Mouse (Mus musculus) embryonic facial prominence, embryonic 12.5 days (tissue): Measurements from ENCODE around the gene Hdac10. TPM values are rescaled to one million over a fixed set of nuclear protein-coding genes. Genes with fewer than 3 reads are reported as not detected.
A peak's percentile ranks its signal among the peaks of the same experiment; 100 is the strongest.

Source experiments
- ATAC-seq: fragments of 200-750 bp; cut with Nextera tagmentation; 2 replicates; pipeline ENCODE4 v1.8.0; 2017; ENCODE audit not compliant: insufficient number of reproducible peaks, insufficient read depth, low FRiP score, low TSS enrichment
- H3K27ac ChIP-seq: fragments of 300-500 bp; sonication (generic); 2 replicates; pipeline ENCODE4 v1.5.1; 2016; ENCODE audit warnings: mild to moderate bottlenecking
- H3K27me3 ChIP-seq: fragments of 300-500 bp; sonication (generic); 2 replicates; pipeline ENCODE4 v1.6.1; 2016; ENCODE audit warnings: mild to moderate bottlenecking, moderate library complexity
- H3K36me3 ChIP-seq: fragments of 300-500 bp; sonication (generic); 2 replicates; pipeline ENCODE4 v1.6.1; 2016; ENCODE audit warnings: mild to moderate bottlenecking
- H3K4me1 ChIP-seq: fragments of 300-500 bp; sonication (generic); 2 replicates; pipeline ENCODE4 v1.6.1; 2016
- H3K4me2 ChIP-seq: fragments of 300-500 bp; sonication (generic); replicated peaks from 2 replicates; pipeline ENCODE4 v1.6.1; 2016; ENCODE audit warnings: mild to moderate bottlenecking, moderate library complexity
- H3K4me3 ChIP-seq: fragments of 300-500 bp; sonication (generic); 2 replicates; pipeline ENCODE4 v1.5.1; 2016; ENCODE audit warnings: mild to moderate bottlenecking
- H3K9ac ChIP-seq: fragments of 300-500 bp; sonication (generic); 2 replicates; pipeline ENCODE4 v1.6.1; 2016; ENCODE audit warnings: mild to moderate bottlenecking, moderate library complexity
- H3K9me3 ChIP-seq: fragments of 300-500 bp; sonication (generic); 2 replicates; pipeline ENCODE4 v1.6.1; 2016; ENCODE audit warnings: mild to moderate bottlenecking, moderate library complexity
- WGBS: fragments of 180-500 bp; shearing (Covaris S2); methylation state at CpG from one replicate; pipeline ENCODE4 v1.1.7; 2016; 5-methylcytosine and 5-hydroxymethylcytosine counted together
- polyA plus RNA-seq: library from polyadenylated mRNA; unstranded; fragments of >200 nt; fragmentation: Nextera tagmentation; extraction: Ambion mirVana; gene quantifications from 2 replicates; pipeline ENCODE4 v1.2.1, GENCODE M21; 2016

Hdac10 gene
- 20.1 and 21.6 TPM in 2 replicates for polyA plus RNA-seq

GRCm38 (mm10) chr15:89128382-89129350 lies at the start of gene Hdac10:
Gene Hdac10, minus strand, starts transcription at chr15:89128700.
- H3K9ac ChIP-seq = peak within 1 kb of the TSS; percentile 61
- peak within 1 kb of the TSS; percentile 82 for H3K4me2 ChIP-seq
- WGBS = 3% methylated on average over 36 of the region's 36 CpGs
- H3K27ac ChIP-seq = peak within 1 kb of the TSS; percentile 57; the same call in 1 of the 2 replicates
- ATAC-seq = peak; percentile 80
- peaks cover 14% of the 10 kb centered on the region for H3K4me1 ChIP-seq
- H3K36me3 ChIP-seq = no peaks in the 10 kb centered on the region
- H3K4me3 ChIP-seq = peak within 1 kb of the TSS; percentile 59
- no peaks in the 10 kb centered on the region for H3K9me3 ChIP-seq
- no peaks in the 10 kb centered on the region for H3K27me3 ChIP-seq

GRCm38 (mm10) chr15:89177576-89178259 lies 49.2 kb upstream of the Hdac10 start:
- Histone ChIP-seq H3K27ac (peak overlapping the region; percentile 64), H3K36me3 (no peaks in the 10 kb centered on the region), H3K9ac (no peak overlapping the region), H3K4me1 (peaks cover 85% of the 10 kb centered on the region), H3K4me2 (peak overlapping the region; percentile 88), H3K4me3 (no peak overlapping the region), H3K9me3 (no peaks in the 10 kb centered on the region), H3K27me3 (no peaks in the 10 kb centered on the region)
- 69% methylated on average over 4 of the region's 4 CpGs for WGBS
- no peak for ATAC-seq

- H3K4me3 ChIP-seq = no peak overlapping the region
- H3K4me2 ChIP-seq = peak overlapping the region; percentile 88
- H3K9me3 ChIP-seq = no peaks in the 10 kb centered on the region
- H3K4me1 ChIP-seq = peaks cover 85% of the 10 kb centered on the region
- peak overlapping the region; percentile 64 for H3K27ac ChIP-seq
- no peak overlapping the region for H3K9ac ChIP-seq
- WGBS = 22% methylated on average over 5 of the region's 5 CpGs
- no peaks in the 10 kb centered on the region for H3K36me3 ChIP-seq
- no peaks in the 10 kb centered on the region for H3K27me3 ChIP-seq
- no peak for ATAC-seq
Measured at GRCm38 (mm10) chr15:89177121-89177520, 48.6 kb upstream of the Hdac10 start.

DNA sequence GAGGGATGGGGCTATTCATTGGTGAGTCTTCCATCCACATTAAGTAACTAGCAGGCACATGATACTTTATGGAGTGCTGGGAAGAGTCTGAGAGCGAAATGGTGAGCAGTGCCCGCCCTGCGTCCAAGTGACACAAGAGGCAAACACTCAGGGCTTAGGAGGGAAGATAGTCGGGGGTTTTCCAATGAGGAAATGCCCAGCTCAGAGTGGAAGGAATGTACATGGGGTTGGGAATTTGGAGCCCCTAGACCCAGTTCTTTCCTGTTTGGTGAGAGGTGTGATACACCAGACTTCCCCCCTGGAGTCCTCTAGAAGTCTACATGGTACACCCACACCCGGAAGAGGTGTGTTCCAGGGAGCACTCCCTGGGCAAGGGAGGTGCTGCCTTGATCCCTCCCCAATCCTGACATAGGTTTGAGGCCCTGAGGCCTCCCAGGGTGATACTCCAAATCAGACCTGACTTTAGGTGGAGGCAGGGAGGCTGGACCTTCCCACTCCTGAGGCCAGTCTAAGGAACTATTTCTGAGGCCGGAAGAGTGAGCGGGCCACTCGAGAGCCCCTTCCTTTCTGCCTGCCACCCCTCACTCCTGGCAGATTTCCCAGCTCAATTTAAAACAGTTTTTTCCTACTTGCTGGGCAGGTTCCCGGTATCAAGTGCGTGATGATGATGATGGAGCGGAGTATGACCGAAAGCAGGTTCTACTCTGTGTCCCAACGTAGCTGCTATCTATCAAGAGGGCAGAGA lies 47.1 kb upstream of the Hdac10 start:
- Histone ChIP-seq H3K9ac (no peak overlapping the region), H3K27ac (no peak overlapping the region), H3K36me3 (no peaks in the 10 kb centered on the region), H3K9me3 (no peaks in the 10 kb centered on the region), H3K4me1 (peaks cover 85% of the 10 kb centered on the region), H3K4me3 (no peak overlapping the region), H3K4me2 (peak overlapping the region; percentile 5; the same call in 1 of the 2 replicates), H3K27me3 (no peaks in the 10 kb centered on the region)
- 77% methylated on average over 13 of the region's 13 CpGs for WGBS
- ATAC-seq = no peak

DNA sequence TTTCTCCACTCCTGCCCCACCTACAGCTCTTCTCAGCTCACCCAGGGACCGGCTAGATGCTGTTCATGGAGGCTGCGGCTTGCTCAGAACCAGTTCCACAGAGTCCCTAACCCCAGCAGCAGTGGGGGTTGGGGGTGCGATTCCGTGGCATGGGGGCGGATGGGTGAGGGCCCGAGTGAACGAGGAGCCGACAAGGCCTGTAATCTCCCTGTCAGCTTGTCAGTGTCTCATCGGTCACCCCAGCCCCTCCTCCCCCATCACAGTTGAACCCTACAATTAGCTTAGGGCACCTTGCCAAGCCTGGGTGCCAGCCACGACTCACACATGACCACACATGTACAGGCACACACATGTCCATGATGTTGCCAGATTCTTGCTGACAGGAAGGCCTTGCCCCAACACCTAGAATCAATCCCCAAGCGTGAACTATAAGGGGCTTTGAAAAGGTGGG lies 46.4 kb upstream of the Hdac10 start:
- H3K4me2 ChIP-seq = 0 out of 2 replicates have a peak overlapping the region, but pooled peaks have one; percentile 100
- no peaks in the 10 kb centered on the region for H3K36me3 ChIP-seq
- no peaks in the 10 kb centered on the region for H3K27me3 ChIP-seq
- WGBS = 60% methylated on average over 11 of the region's 11 CpGs
- no peak overlapping the region for H3K27ac ChIP-seq
- no peaks in the 10 kb centered on the region for H3K9me3 ChIP-seq
- no peak overlapping the region for H3K4me3 ChIP-seq
- ATAC-seq = no peak
- H3K9ac ChIP-seq = no peak overlapping the region
- peaks cover 91% of the 10 kb centered on the region for H3K4me1 ChIP-seq

DNA sequence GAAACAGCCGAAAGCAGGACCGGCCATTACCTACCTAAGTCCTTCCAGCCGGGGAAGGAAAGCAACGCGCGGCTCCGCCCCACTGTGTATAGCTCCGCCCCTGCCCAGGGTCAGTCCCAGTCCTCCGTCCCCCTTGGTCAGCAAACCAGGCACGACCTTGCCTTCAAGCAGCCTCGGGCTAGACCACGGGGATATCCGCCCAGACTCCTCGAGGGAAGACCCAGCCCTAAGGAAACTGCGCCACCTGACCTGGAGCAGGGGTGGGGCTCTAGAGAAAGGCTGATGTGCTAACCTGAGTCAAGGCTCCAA lies 45.4 kb upstream of the Hdac10 start:
- peak overlapping the region; percentile 74 for H3K9ac ChIP-seq
- H3K4me1 ChIP-seq = peaks cover 92% of the 10 kb centered on the region
- H3K27me3 ChIP-seq = no peaks in the 10 kb centered on the region
- peak; percentile 35; the same call in 1 of the 2 replicates for ATAC-seq
- under 1% methylated on average over 15 of the region's 15 CpGs for whole genome bisulfite sequencing
- peak overlapping the region; percentile 100 for H3K4me2 ChIP-seq
- H3K9me3 ChIP-seq = no peaks in the 10 kb centered on the region
- 0 out of 2 replicates have a peak, but pooled peaks cover 4% of the 10 kb centered on the region for H3K36me3 ChIP-seq
- peak overlapping the region; percentile 59 for H3K4me3 ChIP-seq
- H3K27ac ChIP-seq = 0 out of 2 replicates have a peak overlapping the region, but pooled peaks have one; percentile 79

GRCm38 (mm10) chr15:89173024-89173905 lies 44.8 kb upstream of the Hdac10 start:
- Histone ChIP-seq H3K9ac (peak overlapping the region; percentile 74), H3K4me2 (peak overlapping the region; percentile 100), H3K36me3 (peaks cover 7% of the 10 kb centered on the region), H3K9me3 (no peaks in the 10 kb centered on the region), H3K27me3 (no peaks in the 10 kb centered on the region), H3K4me1 (peaks cover 88% of the 10 kb centered on the region), H3K27ac (peak overlapping the region; percentile 79), H3K4me3 (peak overlapping the region; percentile 59)
- ATAC-seq = no peak
- WGBS = under 1% methylated on average over 65 of the region's 65 CpGs

GRCm38 (mm10) chr15:89172276-89172935 lies 43.9 kb upstream of the Hdac10 start:
- peak overlapping the region; percentile 100 for H3K4me2 ChIP-seq
- H3K4me3 ChIP-seq = peak overlapping the region; percentile 59
- peak overlapping the region; percentile 79 for H3K27ac ChIP-seq
- H3K9me3 ChIP-seq = no peaks in the 10 kb centered on the region
- peaks cover 16% of the 10 kb centered on the region for H3K36me3 ChIP-seq
- H3K27me3 ChIP-seq = no peaks in the 10 kb centered on the region
- peaks cover 79% of the 10 kb centered on the region for H3K4me1 ChIP-seq
- ATAC-seq = no peak
- peak overlapping the region; percentile 74 for H3K9ac ChIP-seq
- WGBS = 29% methylated on average over 17 of the region's 17 CpGs

DNA sequence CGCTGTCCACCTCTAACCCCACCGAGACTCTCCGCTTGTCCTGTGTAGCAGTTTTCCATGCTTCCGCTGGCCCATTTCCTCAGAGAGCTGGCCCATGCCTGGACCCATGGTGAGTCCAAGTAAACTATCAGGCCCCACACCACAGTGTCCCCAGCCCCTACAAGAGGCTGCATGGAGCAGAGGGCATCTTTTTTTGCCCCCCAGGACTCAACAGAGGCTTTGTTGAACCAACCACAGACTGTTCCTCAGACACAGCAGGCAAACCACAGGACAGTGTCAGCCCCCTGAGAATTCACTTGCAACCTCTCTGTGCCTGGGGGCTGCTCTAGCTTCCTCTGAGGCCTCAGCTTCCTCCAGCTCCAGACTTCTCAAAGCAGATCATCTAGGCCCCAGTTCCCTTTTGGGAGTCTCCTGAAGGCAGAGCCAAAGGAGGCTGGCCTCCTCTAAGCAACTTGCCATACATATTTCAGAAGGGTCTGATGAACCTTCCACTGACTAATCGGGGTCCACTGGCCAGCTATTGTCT lies 43.1 kb upstream of the Hdac10 start:
- H3K36me3 ChIP-seq = peaks cover 24% of the 10 kb centered on the region
- H3K27me3 ChIP-seq = no peaks in the 10 kb centered on the region
- H3K9me3 ChIP-seq = no peaks in the 10 kb centered on the region
- H3K9ac ChIP-seq = no peak overlapping the region; the same call in 1 of the 2 replicates
- 91% methylated on average over 5 of the region's 5 CpGs for WGBS
- peaks cover 71% of the 10 kb centered on the region for H3K4me1 ChIP-seq
- no peak for ATAC-seq
- H3K27ac ChIP-seq = no peak overlapping the region
- H3K4me3 ChIP-seq = no peak overlapping the region
- no peak overlapping the region for H3K4me2 ChIP-seq

GRCm38 (mm10) chr15:89170102-89170501 lies 41.6 kb upstream of the Hdac10 start:
- no peak overlapping the region for H3K9ac ChIP-seq
- ATAC-seq = no peak
- H3K4me3 ChIP-seq = no peak overlapping the region
- H3K4me1 ChIP-seq = peaks cover 56% of the 10 kb centered on the region
- peak overlapping the region; percentile 84 for H3K27ac ChIP-seq
- no peaks in the 10 kb centered on the region for H3K27me3 ChIP-seq
- H3K9me3 ChIP-seq = no peaks in the 10 kb centered on the region
- H3K4me2 ChIP-seq = peak overlapping the region; percentile 39; the same call in 1 of the 2 replicates
- H3K36me3 ChIP-seq = peaks cover 39% of the 10 kb centered on the region
- WGBS = 56% methylated on average over 3 of the region's 3 CpGs
